Comparison of ENCODE assay signal across 17 mouse cellular contexts in genomic region chr17:15447831-15448230, GRCm38 (mm10). TPM values are rescaled to one million over a fixed set of nuclear protein-coding genes. Genes with fewer than 3 reads are reported as not detected.
DNase-seq lines count a peak whose midpoint lies in the region.
"Had no signal": no experiment of that assay in that cellular context is flagged by ENCODE, and none has a peak within 500 bp of the region (broad histone marks: within the 10 kb centered on the region; RNA-seq: fewer than 3 reads in every experiment).

No protein-coding gene starts in this region.

- intact Hi-C loops in heart, postnatal 10 days (cut with DNase I): no loop called here

- DNase-seq in heart, adult 11 months: peak; percentile 40
- DNase-seq in heart, postnatal 10 days: no peak
- DNase-seq in thymus, postnatal 0 days (ENCODE audit: low spot score): peak; percentile 76
- peak; percentile 48 for DNase-seq in thymus, postnatal 25 days
- no peak for DNase-seq in frontal cortex, adult 2 months (ENCODE audit: extremely low spot score in 1 of 2, low spot score in 1 of 2)
- DNase-seq in ovary, postnatal 14 days (ENCODE audit: low spot score): no peak
- DNase-seq in embryo, embryonic 10.5 days (ENCODE audit: low spot score): no peak
- DNase-seq: adrenal gland, adult 8-10 months; adrenal gland, postnatal 36 days; cerebellum, adult 2 months; cerebellum, adult 9-11 months; cerebellum, postnatal 25 days; embryo, embryonic 11 days; gastrocnemius, adult 2 months; gastrocnemius, postnatal 14 days; heart, adult 2 months; heart, postnatal 36 days had no signal

RNA-seq across cellular contexts. Expression of gene Psmb1, which starts 51.7 kb away (rescaled TPM):
- 100 to 1,000 TPM; 138 to 142 TPM for total RNA-seq in heart, postnatal 10 days (2021)
- polyA plus RNA-seq in thymus, postnatal 0 days (2015; fragmentation: Nextera tagmentation; extraction: Ambion mirVana): 334 and 336 TPM in 2 replicates
- 161 and 162 TPM in 2 replicates for polyA plus RNA-seq in frontal cortex, adult 2 months (2012; rRNA removed)

RNA-seq across cellular contexts. Expression of gene Fam120b, which starts 51.8 kb away (rescaled TPM):
- total RNA-seq in heart, postnatal 10 days (2021): 10 to 100 TPM; 10.8 to 11.5 TPM
- 16.2 and 17.2 TPM in 2 replicates for polyA plus RNA-seq in thymus, postnatal 0 days (2015; fragmentation: Nextera tagmentation; extraction: Ambion mirVana)
- polyA plus RNA-seq in frontal cortex, adult 2 months (2012; rRNA removed): 31.3 and 31.4 TPM in 2 replicates

RNA-seq across cellular contexts. Expression of gene Tbp, which starts 51.9 kb away (rescaled TPM):
- 10 to 100 TPM; 11.6 to 16.9 TPM for total RNA-seq in heart, postnatal 10 days (2021)
- polyA plus RNA-seq in thymus, postnatal 0 days (2015; fragmentation: Nextera tagmentation; extraction: Ambion mirVana): 49.9 and 51.9 TPM in 2 replicates
- polyA plus RNA-seq in frontal cortex, adult 2 months (2012; rRNA removed): 49.3 and 49.5 TPM in 2 replicates

Comparison
In these comparisons a context has a peak if more than half of its experiments do, and no peak if none do; other contexts are left out.
1. DNase-seq: peak in heart, adult 11 months (single experiment), thymus, postnatal 0 days (single experiment) and thymus, postnatal 25 days (single experiment); none in heart, postnatal 10 days (0 of 2), frontal cortex, adult 2 months (0 of 2), ovary, postnatal 14 days (single experiment) and embryo, embryonic 10.5 days (single experiment).